Mouse (Mus musculus): ENCODE data around the gene Apln. TPM values are rescaled to one million over a fixed set of nuclear protein-coding genes. Genes with fewer than 3 reads are reported as not detected.

Gene Apln
- polyA plus RNA-seq, 1 experiment from 2014 or later, result 3.5 TPM

DNA sequence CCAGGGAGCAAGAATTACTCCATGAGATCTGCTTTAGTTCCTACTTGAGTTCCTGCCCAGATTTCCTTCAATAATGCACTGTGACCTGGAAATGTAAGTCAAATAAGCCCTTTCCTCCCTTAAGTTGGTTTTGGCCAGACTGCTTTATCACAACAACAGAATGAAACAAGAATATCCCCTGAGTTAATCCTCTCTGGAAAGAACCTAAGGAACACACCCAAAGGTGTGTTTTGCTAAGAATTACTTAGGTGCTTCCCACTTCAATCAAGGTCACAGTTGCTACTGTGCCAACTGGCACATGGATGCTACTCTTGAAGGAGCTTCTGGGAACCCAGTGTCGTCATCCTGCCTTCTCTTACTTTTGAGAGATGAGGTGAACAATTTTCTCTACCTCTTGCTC is 29.9 kb downstream of the Apln start:
- no peak overlapping the region for H3K4me2 ChIP-seq (replicated peaks; ENCODE audit: low read depth)
- no peaks in the 10 kb centered on the region for H3K36me3 ChIP-seq (ENCODE audit: control insufficient read depth, insufficient read depth)
- no peak for TF ChIP-seq CTCF (IDR thresholded peaks at IDR 0.05; ENCODE audit: low read depth)
- WGBS, result 89% methylated on average over 1 of the region's 1 CpGs
- no peak for ATAC-seq
- no peak overlapping the region for H3K4me3 ChIP-seq (ENCODE audit: low read depth, low read length)
- no peaks in the 10 kb centered on the region for H3K9me3 ChIP-seq (ENCODE audit: control insufficient read depth)
- H3K9ac ChIP-seq (ENCODE audit: low read depth, low read length), result no peak overlapping the region
- no peaks in the 10 kb centered on the region for H3K27me3 ChIP-seq (replicated peaks; ENCODE audit: control insufficient read depth, insufficient read depth, low read length)
- no peak overlapping the region for H3K27ac ChIP-seq (ENCODE audit: low read depth, low read length)
- H3K4me1 ChIP-seq (replicated peaks; ENCODE audit: control insufficient read depth, insufficient read depth, low read length), result no peaks in the 10 kb centered on the region

DNA sequence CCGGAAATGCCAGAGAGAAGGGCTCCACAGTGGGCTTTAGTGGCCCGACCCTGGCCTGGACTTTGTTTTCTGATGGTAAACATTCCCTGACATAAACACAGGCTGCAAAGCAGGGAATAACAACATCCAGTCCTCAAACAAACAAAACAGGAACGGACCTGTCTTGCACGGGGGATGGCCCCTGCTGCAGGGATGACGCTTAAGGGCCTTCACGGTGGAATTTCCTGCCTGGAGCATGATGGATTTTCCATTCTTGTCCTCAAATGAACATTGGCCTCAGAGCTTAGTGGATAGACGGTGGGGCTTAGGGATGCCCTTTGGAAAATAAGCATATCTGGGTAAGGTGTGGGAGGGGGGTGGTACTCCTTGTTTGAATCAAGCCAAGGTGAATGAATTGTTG is 33.5 kb downstream of the Apln start:
- H3K4me3 ChIP-seq (ENCODE audit: low read depth, low read length), result no peak overlapping the region
- no peaks in the 10 kb centered on the region for H3K27me3 ChIP-seq (replicated peaks; ENCODE audit: control insufficient read depth, insufficient read depth, low read length)
- ATAC-seq, result no peak
- H3K9me3 ChIP-seq (ENCODE audit: control insufficient read depth), result no peaks in the 10 kb centered on the region
- H3K4me2 ChIP-seq (replicated peaks; ENCODE audit: low read depth), result no peak overlapping the region
- H3K9ac ChIP-seq (ENCODE audit: low read depth, low read length), result no peak overlapping the region
- WGBS, result 56% methylated on average over 7 of the region's 7 CpGs
- H3K27ac ChIP-seq (ENCODE audit: low read depth, low read length), result no peak overlapping the region
- no peaks in the 10 kb centered on the region for H3K36me3 ChIP-seq (ENCODE audit: control insufficient read depth, insufficient read depth)
- no peaks in the 10 kb centered on the region for H3K4me1 ChIP-seq (replicated peaks; ENCODE audit: control insufficient read depth, insufficient read depth, low read length)
- no peak for TF ChIP-seq CTCF (IDR thresholded peaks at IDR 0.05; ENCODE audit: low read depth)

GRCm38 (mm10) chrX:47998412-47998811 is 36.2 kb downstream of the Apln start:
- no peaks in the 10 kb centered on the region for H3K27me3 ChIP-seq (replicated peaks; ENCODE audit: control insufficient read depth, insufficient read depth, low read length)
- H3K36me3 ChIP-seq (ENCODE audit: control insufficient read depth, insufficient read depth), result no peaks in the 10 kb centered on the region
- 78% methylated on average over 8 of the region's 8 CpGs for WGBS
- no peak for ATAC-seq
- H3K4me1 ChIP-seq (replicated peaks; ENCODE audit: control insufficient read depth, insufficient read depth, low read length), result no peaks in the 10 kb centered on the region
- no peak overlapping the region for H3K4me3 ChIP-seq (ENCODE audit: low read depth, low read length)
- no peak overlapping the region for H3K9ac ChIP-seq (ENCODE audit: low read depth, low read length)
- TF ChIP-seq CTCF (IDR thresholded peaks at IDR 0.05; ENCODE audit: low read depth), result no peak
- H3K4me2 ChIP-seq (replicated peaks; ENCODE audit: low read depth), result no peak overlapping the region
- no peak overlapping the region for H3K27ac ChIP-seq (ENCODE audit: low read depth, low read length)
- no peaks in the 10 kb centered on the region for H3K9me3 ChIP-seq (ENCODE audit: control insufficient read depth)

DNA sequence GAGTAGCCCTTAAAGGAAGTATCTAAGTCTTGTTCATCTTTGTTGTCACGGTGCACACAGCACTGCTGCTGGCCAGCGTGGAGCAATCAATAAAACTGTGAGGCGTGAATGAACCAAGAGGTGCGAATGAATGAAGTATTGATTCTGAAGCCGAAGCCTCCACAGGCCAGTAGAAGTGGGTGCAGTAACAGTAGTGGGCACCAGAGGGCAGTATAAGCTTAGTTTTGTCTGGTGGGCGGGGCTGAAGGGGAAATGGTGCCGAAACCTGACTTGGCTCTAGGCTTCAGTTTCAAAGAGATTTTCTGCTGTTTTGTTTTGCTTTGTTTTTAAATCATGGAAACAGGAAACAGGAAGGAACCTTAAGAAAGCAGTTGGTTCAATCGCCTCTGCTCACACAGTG is 42.0 kb downstream of the Apln start:
- Histone ChIP-seq H3K9me3 (ENCODE audit: control insufficient read depth) (no peaks in the 10 kb centered on the region), H3K36me3 (ENCODE audit: control insufficient read depth, insufficient read depth) (no peaks in the 10 kb centered on the region), H3K27ac (ENCODE audit: low read depth, low read length) (no peak overlapping the region), H3K9ac (ENCODE audit: low read depth, low read length) (no peak overlapping the region), H3K4me1 (replicated peaks; ENCODE audit: control insufficient read depth, insufficient read depth, low read length) (no peaks in the 10 kb centered on the region), H3K27me3 (replicated peaks; ENCODE audit: control insufficient read depth, insufficient read depth, low read length) (no peaks in the 10 kb centered on the region), H3K4me2 (replicated peaks; ENCODE audit: low read depth) (peak overlapping the region; percentile 38; the same call in 1 of the 2 replicates), H3K4me3 (ENCODE audit: low read depth, low read length) (no peak overlapping the region)
- TF ChIP-seq CTCF (IDR thresholded peaks at IDR 0.05; ENCODE audit: low read depth), result peak; percentile 82
- no peak for ATAC-seq
- 22% methylated on average over 8 of the region's 8 CpGs for WGBS

DNA sequence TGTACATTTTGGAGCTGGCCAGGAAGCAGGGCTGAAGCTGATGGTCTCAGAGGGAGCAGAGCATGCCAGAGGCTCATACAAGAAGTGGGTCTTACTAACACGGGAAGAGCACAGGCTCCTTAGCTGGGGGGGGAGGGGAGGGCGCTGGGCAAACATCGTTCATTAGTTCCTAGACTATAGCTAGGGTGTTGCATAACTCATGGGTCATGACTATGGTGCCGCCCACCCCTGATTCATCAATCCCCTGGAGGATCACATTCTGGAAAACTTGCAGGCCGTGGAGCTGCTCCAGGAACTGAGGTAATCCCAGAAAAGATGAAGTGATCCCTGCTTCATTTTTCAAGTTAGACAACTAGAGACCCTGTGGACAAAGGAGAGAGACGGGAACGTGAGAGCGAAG is 46.6 kb downstream of the Apln start:
- ATAC-seq, result no peak
- no peaks in the 10 kb centered on the region for H3K27me3 ChIP-seq (replicated peaks; ENCODE audit: control insufficient read depth, insufficient read depth, low read length)
- no peak for TF ChIP-seq CTCF (IDR thresholded peaks at IDR 0.05; ENCODE audit: low read depth)
- H3K4me2 ChIP-seq (replicated peaks; ENCODE audit: low read depth), result no peak overlapping the region
- H3K9me3 ChIP-seq (ENCODE audit: control insufficient read depth), result no peaks in the 10 kb centered on the region
- WGBS, result 62% methylated on average over 8 of the region's 8 CpGs
- no peaks in the 10 kb centered on the region for H3K36me3 ChIP-seq (ENCODE audit: control insufficient read depth, insufficient read depth)
- no peaks in the 10 kb centered on the region for H3K4me1 ChIP-seq (replicated peaks; ENCODE audit: control insufficient read depth, insufficient read depth, low read length)
- H3K4me3 ChIP-seq (ENCODE audit: low read depth, low read length), result no peak overlapping the region
- no peak overlapping the region for H3K27ac ChIP-seq (ENCODE audit: low read depth, low read length)
- no peak overlapping the region for H3K9ac ChIP-seq (ENCODE audit: low read depth, low read length)

DNA sequence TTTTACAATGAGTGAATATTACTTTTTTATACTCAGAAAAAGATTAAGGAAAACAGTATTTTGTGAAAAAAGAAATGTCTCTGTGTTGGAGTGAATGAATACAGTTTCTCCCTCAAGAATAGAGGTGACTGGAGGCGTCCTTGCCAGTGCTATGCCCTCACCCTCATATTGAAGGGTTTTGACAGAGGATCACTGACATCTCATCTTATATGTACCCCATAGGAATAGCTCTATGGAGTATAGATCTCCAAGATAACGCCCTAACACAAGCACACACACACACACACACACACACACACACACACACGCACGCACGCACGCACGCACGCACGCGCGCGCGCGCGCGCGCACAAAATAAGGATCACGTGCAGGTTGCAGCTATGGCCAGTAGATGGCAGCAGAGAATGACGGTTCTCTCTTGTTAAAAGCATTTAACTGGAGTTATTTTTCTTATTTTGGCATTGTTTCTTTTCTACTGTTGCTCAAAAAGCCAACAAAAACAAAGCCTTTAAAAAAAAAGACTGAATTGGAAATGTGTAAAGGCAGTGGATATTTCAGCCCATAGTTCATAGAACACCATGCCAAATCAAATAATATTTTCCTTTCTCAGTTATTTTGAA is 49.5 kb downstream of the Apln start:
- H3K4me2 ChIP-seq (replicated peaks; ENCODE audit: low read depth), result peak overlapping the region; percentile 49; the same call in 1 of the 2 replicates
- H3K9ac ChIP-seq (ENCODE audit: low read depth, low read length), result no peak overlapping the region
- no peaks in the 10 kb centered on the region for H3K36me3 ChIP-seq (ENCODE audit: control insufficient read depth, insufficient read depth)
- no peak overlapping the region for H3K27ac ChIP-seq (ENCODE audit: low read depth, low read length)
- no peaks in the 10 kb centered on the region for H3K4me1 ChIP-seq (replicated peaks; ENCODE audit: control insufficient read depth, insufficient read depth, low read length)
- no peaks in the 10 kb centered on the region for H3K27me3 ChIP-seq (replicated peaks; ENCODE audit: control insufficient read depth, insufficient read depth, low read length)
- WGBS, result 13% methylated on average over 19 of the region's 19 CpGs
- peak; percentile 73 for TF ChIP-seq CTCF (IDR thresholded peaks at IDR 0.05; ENCODE audit: low read depth)
- no peaks in the 10 kb centered on the region for H3K9me3 ChIP-seq (ENCODE audit: control insufficient read depth)
- no peak for ATAC-seq
- H3K4me3 ChIP-seq (ENCODE audit: low read depth, low read length), result no peak overlapping the region

GRCm38 (mm10) chrX:47977078-47977477 is 57.6 kb downstream of the Apln start:
- TF ChIP-seq CTCF (IDR thresholded peaks at IDR 0.05; ENCODE audit: low read depth), result no peak
- no peaks in the 10 kb centered on the region for H3K27me3 ChIP-seq (replicated peaks; ENCODE audit: control insufficient read depth, insufficient read depth, low read length)
- H3K36me3 ChIP-seq (ENCODE audit: control insufficient read depth, insufficient read depth), result no peaks in the 10 kb centered on the region
- no peaks in the 10 kb centered on the region for H3K4me1 ChIP-seq (replicated peaks; ENCODE audit: control insufficient read depth, insufficient read depth, low read length)
- no peak for ATAC-seq
- H3K4me3 ChIP-seq (ENCODE audit: low read depth, low read length), result no peak overlapping the region
- H3K9ac ChIP-seq (ENCODE audit: low read depth, low read length), result no peak overlapping the region
- H3K27ac ChIP-seq (ENCODE audit: low read depth, low read length), result no peak overlapping the region
- no peak overlapping the region for H3K4me2 ChIP-seq (replicated peaks; ENCODE audit: low read depth)
- no peaks in the 10 kb centered on the region for H3K9me3 ChIP-seq (ENCODE audit: control insufficient read depth)
- 67% methylated on average over 5 of the region's 5 CpGs for WGBS
